Mouse (Mus musculus) bone marrow macrophage, adult 2 months (primary cell): Measurements from ENCODE around the gene Ache.

Experiments
- CTCF ChIP-seq: IDR thresholded peaks from 2 replicates; pipeline ENCODE4 v1.5.1; 2012; ENCODE audit warnings: low read depth, mild to moderate bottlenecking, low read length, moderate library complexity
- POLR2A ChIP-seq: IDR thresholded peaks from 2 replicates; pipeline ENCODE4 v1.6.1; 2012; ENCODE audit warnings: mild to moderate bottlenecking, low read depth, low read length, borderline replicate concordance

GRCm38 (mm10) chr5:137338663-137339289 lies 51.5 kb downstream of the Ache start:
- TF ChIP-seq CTCF (no peak), POLR2A (no peak)
